Mouse (Mus musculus) telencephalon, adult 2 months (tissue): Measurements from ENCODE around the gene Tubb4b.

Experiments used
- DNase-seq: peaks from one replicate; pipeline ENCODE4 v3.0.0-alpha.2; 2011; ENCODE audit warnings: low read depth, low spot score

The Tubb4b gene

GRCm38 (mm10) chr2:25246183-25247072 is 21.9 kb upstream of the Tubb4b start, which contains the start of gene AL732309.1:
Gene AL732309.1, minus strand, starts transcription at chr2:25246863.
- DNase-seq = no peak

GRCm38 (mm10) chr2:25244144-25244543 is 19.6 kb upstream of the Tubb4b start:
- DNase-seq = no peak

GRCm38 (mm10) chr2:25243342-25243741 is 18.8 kb upstream of the Tubb4b start:
- no peak for DNase-seq

GRCm38 (mm10) chr2:25242101-25242506 is 17.6 kb upstream of the Tubb4b start, which contains the start of the genes Rnf208 and Cysrt1:
Gene Rnf208, plus strand, starts transcription at chr2:25242255.
Gene Cysrt1, minus strand, starts transcription at chr2:25242452.
- no peak for DNase-seq

- DNase-seq = no peak
These were observed 16.9 kb upstream of the Tubb4b start for GRCm38 (mm10) chr2:25241438-25241775.

GRCm38 (mm10) chr2:25240723-25241437 is 16.4 kb upstream of the Tubb4b start:
- peak; percentile 84 for DNase-seq

GRCm38 (mm10) chr2:25240310-25240709 is 15.8 kb upstream of the Tubb4b start:
- no peak for DNase-seq

GRCm38 (mm10) chr2:25239766-25240165 is 15.3 kb upstream of the Tubb4b start:
- no peak for DNase-seq

GRCm38 (mm10) chr2:25238106-25238505 is 13.6 kb upstream of the Tubb4b start:
- DNase-seq = no peak

- DNase-seq = no peak
These were observed 13.0 kb upstream of the Tubb4b start for GRCm38 (mm10) chr2:25237522-25237921.

- DNase-seq = no peak
These were observed 12.1 kb upstream of the Tubb4b start, which contains the start of gene Rnf224 for GRCm38 (mm10) chr2:25236614-25237013. Gene Rnf224, minus strand, starts transcription at chr2:25236787.

GRCm38 (mm10) chr2:25234551-25235220 is 10.2 kb upstream of the Tubb4b start:
- no peak for DNase-seq

- DNase-seq = no peak
These were observed 9.5 kb upstream of the Tubb4b start, which contains the start of gene Slc34a3 for GRCm38 (mm10) chr2:25234050-25234449. Gene Slc34a3, minus strand, starts transcription at chr2:25234364.

GRCm38 (mm10) chr2:25233421-25233820 is 8.9 kb upstream of the Tubb4b start:
- no peak for DNase-seq

- no peak for DNase-seq
These were observed 6.5 kb upstream of the Tubb4b start for GRCm38 (mm10) chr2:25231038-25231437.

- no peak for DNase-seq
These were observed 6.1 kb upstream of the Tubb4b start for GRCm38 (mm10) chr2:25230581-25230980.

GRCm38 (mm10) chr2:25229582-25229981 is 5.1 kb upstream of the Tubb4b start:
- DNase-seq = no peak

GRCm38 (mm10) chr2:25228995-25229530 is 4.6 kb upstream of the Tubb4b start:
- DNase-seq = no peak

- peak; percentile 81 for DNase-seq
These were observed 4.0 kb upstream of the Tubb4b start for GRCm38 (mm10) chr2:25228431-25228889.

- no peak for DNase-seq
These were observed 2.9 kb upstream of the Tubb4b start for GRCm38 (mm10) chr2:25227406-25227805.

GRCm38 (mm10) chr2:25226864-25227263 is 2.4 kb upstream of the Tubb4b start:
- DNase-seq = no peak
